Mouse (Mus musculus) C2C12 (cell line): Measurements from ENCODE around the gene A830031A19Rik.

Experiments
- CEBPB ChIP-seq: IDR thresholded peaks from one replicate; pipeline ENCODE4 v1.6.1; 2011; ENCODE audit warnings: low read depth, mild to moderate bottlenecking, control low read depth, moderate library complexity
- CTCF ChIP-seq: IDR thresholded peaks from one replicate; pipeline ENCODE4 v1.5.1; 2011; ENCODE audit not compliant: control insufficient read depth, insufficient read depth, insufficient read length
- MAX ChIP-seq: IDR thresholded peaks from one replicate; pipeline ENCODE4 v1.6.1; 2011; ENCODE audit warnings: mild to moderate bottlenecking, control low read depth
- MYOD1 ChIP-seq: IDR thresholded peaks from one replicate; pipeline ENCODE4 v1.6.1; 2011; ENCODE audit warnings: low read depth; ENCODE audit not compliant: control insufficient read depth, insufficient read length

- TF ChIP-seq MYOD1 (no peak), CTCF (no peak), CEBPB (no peak), MAX (no peak)
Observed at GRCm38 (mm10) chr11:24090443-24090842, 15.6 kb upstream of the A830031A19Rik start.
